Mouse (Mus musculus): Measurements from ENCODE around the gene Gm4969. TPM values are rescaled to one million over a fixed set of nuclear protein-coding genes. Genes with fewer than 3 reads are reported as not detected.

Gm4969 gene
- polyA plus RNA-seq (2015; fragmentation: Nextera tagmentation; extraction: Ambion mirVana): 6.2 and 6.3 TPM in 2 replicates

DNA sequence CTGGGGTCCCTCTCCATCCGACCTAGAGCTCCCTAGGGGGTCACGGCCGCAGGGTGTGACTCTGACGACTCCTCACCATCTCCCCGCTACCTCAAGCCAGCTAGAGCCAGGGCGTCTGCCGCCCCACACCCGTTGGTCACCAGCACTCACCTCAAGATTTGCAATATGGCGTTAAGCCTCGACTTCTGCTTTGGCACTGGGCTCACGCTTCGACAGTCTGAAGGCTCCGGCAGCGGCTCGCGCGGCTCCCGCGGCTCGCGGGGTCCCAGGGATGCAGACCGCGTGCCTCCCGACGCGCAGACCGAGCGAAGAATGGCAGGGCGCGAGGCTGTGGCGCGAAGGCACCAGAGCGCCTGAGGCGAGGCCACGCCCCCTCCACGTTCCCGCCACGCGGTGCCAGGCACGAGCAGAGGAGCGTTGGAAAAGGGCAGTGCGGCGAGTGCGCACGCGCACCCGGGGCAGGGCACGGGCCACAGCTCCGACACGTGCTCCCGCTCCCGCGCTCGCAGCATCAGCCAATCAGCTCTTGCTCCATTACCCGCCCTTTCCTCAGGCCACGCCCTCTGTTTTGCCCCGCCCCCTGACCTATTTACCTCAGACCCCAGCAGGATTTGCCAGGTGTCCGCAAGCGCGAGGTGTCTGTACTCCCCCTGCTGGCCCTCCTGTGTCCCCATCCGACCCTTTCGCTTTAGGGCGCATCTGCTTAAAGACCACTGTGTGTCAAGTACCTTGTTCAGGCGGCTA lies at the start of gene Gm4969:
TSS of gene Gm4969 (minus strand) at position 341 of the 744 bp plus-strand sequence.

DNA sequence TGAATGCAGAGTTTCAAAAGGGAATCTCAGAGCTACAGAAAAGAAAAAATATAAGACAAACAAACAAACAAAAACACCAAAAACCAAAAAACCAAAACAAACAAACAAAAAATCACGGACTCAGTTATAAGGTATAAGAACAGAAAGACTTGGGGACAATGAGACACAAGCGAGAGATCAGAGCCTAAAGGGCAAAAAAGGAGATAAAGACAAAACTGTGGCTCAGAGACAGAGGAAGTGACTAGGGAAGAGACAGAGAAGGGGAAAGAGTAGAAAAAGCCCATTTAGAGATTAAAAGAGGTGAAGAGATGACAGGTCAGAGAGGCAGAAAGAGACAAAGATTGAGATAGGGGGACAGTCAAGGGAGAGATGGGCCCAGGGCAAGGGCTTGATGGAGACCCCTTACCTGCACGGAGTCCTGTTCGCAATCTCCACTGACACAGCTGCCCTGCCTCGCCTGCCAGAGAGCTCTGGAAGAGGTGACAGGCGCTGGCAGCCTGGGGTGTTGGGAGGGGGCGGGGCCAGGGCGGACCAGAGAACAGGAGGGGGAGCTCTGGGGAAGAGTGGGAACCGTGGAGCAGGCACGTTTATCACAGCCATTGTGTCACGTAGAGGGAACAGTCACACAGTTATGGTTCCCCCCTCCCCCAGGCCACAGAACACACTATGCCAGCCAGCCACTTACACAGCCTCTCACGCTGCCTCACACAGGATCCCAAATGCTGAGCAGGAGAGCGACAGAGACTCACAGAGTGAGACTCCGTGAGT lies 47.7 kb upstream of the Gm4969 start, which contains the start of gene Gipr:
TSS of gene Gipr (minus strand) at position 472 of the 768 bp plus-strand sequence.

DNA sequence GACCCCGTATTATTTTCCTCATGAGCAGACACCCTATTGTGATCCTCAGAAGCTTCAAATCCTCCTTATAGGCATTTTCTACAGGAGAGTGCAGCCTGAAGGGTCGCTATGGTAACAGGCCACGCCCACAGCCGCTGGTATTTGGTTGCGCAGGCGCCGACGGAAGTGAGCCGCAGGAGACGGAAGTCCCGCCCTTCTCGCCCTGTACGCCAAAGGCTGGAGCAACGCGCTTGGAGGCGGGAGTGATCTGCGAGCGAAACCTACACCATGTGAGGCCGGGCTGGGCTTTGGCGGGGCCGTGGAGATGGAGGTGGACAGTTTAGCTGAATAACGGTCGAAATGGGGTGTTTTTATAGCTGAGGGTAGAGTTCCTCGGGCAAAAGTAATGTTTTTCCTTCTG lies 31.5 kb upstream of the Gm4969 start, which contains the start of gene Snrpd2:
TSS of gene Snrpd2 (plus strand) at position 97 of the 400 bp plus-strand sequence.

DNA sequence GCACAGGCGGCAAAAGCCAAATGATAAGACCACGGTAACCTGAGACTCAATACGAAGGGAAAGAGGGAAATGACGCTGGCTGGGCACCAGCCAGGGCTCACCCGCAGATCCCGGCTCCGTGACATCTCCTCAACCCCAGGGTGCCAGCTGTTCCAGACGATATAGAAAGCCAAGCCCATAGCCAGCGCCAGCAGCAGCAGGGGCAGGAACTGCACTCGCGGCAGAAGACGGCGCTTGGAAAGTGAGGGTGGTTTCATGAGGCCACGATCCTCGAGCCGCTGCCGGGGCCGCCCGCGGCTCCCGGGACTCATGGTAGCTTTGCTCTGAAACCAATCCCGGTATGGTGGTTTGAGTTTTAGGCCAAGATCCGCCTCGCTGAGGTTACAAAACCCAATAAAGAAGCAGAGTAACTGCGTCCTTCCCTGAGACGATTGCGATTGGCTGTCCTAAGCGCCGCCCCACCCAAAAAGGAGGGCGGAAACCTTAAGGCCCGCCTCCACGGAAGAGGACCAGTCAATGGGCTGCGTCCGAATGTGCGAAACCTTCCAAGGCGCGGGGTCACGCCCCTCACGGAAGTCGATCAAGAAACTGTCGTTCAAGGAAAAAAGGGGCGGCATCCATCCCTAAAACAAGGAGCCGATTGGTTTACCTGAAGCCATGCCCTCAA lies 30.8 kb upstream of the Gm4969 start, which contains the start of gene Qpctl:
TSS of gene Qpctl (minus strand) at position 417 of the 667 bp plus-strand sequence.

DNA sequence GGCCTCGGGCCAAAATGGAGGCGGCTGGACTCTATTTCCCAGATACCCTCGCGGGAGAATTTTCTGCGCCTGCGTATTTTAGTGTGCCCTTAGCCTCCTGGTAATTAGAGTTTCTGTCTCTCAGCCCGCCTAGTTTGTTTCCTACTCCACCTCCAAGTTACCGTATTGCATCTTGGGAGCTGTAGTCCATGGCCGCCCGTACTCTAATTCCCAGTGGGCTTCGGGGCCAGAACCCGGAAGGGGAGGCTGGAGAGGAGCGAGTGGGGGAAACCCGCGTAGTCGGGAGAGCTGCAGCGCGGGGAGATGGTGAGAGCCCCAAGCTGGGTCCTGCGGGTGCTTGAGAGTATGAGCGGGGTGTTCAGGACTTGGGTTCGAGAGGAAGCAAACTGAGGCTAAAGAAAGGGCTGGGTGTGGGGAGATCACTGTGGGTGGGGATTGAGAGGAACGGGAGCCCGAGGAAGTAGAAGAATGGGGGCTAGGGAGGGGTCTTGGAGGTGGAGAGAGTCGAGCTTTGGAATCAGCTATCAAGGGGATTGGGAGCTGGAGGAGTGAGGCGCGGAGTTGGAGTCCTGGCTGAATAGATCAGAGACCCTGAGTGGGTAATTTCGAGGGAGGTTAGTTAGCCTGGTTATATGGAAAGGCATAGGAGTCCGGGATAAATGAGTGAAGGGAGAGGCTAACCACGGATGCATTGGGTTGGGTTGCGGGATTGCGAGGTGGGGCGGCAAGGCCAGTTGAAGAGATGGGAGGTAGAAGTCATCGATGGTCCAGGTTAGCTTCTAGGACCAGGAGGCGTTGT lies 1.7 kb upstream of the Gm4969 start, which contains the start of gene Fbxo46:
TSS of gene Fbxo46 (plus strand) at position 229 of the 799 bp plus-strand sequence.

DNA sequence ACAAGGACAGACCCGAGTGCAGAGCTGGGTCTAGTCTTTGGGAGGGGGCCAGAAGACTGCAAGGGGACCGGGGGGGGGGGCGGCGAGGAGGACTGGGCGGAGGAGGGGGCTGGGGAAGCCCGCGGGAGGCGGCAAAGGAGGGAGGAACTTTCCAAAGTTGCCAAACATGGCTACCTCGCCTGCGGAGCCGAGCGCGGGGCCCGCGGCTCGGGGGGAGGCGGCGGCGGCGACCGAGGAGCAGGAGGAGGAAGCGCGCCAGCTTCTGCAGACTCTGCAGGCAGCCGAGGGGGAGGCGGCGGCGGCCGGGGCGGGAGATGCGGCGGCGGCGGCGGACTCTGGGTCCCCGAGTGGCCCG lies 23.7 kb downstream of the Gm4969 start, which contains the start of gene Six5:
TSS of gene Six5 (plus strand) at position 124 of the 355 bp plus-strand sequence.

DNA sequence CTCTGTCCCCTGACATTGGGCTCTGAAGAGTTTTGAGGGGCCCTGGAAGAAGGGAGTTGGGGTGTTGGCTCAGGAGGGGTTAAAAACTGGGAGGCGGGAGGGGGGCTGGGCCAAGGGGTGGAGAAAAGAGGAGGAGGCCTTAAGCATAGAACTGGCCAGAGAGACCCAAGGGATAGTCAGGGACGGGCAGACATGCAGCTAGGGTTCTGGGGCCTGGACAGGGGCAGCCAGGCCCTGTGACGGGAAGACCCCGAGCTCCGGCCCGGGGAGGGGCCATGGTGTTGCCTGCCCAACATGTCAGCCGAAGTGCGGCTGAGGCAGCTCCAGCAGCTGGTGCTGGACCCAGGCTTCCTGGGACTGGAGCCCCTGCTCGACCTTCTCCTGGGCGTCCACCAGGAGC lies 34.5 kb downstream of the Gm4969 start, which contains the start of gene Dmpk:
TSS of gene Dmpk (plus strand) at position 149 of the 400 bp plus-strand sequence.

DNA sequence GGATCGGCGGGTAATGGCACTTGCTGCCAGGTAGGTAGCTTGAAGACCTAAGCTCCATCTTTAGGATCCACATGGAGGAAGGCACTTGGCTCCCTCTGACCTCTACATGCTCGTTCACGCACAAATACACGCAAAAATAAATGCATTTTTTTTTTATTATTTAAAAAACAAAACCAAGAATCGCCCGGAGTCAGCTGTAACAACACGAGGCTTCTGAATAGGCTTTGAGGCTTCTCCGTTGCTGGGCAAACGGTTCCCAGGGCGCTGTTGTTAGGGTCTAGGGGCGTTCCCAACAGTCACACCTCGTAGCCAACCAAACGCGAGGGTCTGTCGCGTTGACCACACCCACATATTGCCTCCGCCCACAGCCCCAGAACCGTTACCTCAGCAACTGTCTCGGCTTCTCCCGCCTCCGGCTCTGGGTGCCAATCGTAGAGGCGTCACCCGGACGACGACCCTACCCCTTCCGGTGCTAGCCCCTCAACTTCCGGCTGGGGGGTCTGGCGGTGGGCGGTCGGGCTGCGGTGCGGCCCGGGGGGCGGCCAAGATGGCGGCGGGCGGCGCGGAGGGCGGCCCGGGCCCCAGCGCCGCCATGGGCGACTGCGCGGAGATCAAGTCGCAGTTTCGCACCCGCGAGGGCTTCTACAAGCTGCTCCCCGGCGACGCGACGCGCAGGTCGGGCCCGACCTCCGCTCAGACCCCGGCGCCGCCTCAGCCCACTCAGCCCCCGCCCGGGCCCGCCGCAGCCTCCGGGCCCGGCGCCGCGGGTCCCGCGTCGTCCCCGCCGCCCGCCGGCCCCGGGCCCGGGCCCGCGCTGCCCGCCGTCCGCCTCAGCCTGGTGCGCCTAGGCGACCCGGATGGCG lies 42.2 kb downstream of the Gm4969 start, which contains the start of gene Dmwd:
TSS of gene Dmwd (plus strand) at position 505 of the 863 bp plus-strand sequence.

DNA sequence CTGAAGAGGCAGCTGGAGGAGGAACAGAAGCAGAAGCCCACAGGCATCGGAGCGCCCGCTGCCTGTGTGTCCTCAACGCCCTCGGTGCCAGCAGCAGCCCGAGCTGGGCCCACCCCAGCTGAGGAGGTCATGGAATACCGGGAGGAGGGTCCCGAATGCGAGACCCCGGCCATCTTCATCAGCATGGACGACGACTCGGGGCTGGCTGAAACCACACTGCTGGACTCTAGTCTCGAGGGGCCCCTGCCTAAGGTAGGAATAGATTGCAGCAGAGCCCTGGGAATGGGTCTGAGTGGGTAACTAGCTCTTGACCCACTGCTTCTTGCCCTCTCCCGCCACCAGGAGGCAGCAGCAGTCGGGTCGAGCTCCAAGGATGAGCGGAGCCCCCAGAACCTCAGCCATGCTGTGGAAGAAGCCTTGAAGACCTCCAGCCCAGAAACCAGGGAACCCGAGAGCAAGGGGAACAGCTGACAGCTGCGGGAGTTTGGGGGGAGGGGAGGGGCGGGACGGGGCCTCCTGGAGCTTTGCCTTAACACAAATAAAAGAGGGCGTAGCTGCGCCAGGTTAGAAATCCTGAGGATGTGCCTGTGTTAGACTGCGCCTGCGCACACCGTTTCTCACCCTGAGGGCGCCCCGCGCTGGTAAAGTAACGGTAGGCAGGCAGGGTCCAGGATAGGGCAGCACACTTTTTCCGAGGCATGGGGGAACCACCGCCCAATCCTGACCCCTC lies 64.0 kb downstream of the Gm4969 start, which contains the start of gene Rsph6a:
TSS of gene Rsph6a (plus strand) at position 644 of the 730 bp plus-strand sequence.

Small RNAs within 50 kb of the gene (microRNA-seq; reads per million reads assigned to microRNA genes)
- not detected for gene Mir3100

Other genes starting within 250 kb of the Gm4969 start
- 31.9 and 32.6 TPM in 2 replicates for gene Pglyrp1, start 247.0 kb downstream of the Gm4969 start, polyA plus RNA-seq (2015; fragmentation: Nextera tagmentation; extraction: Ambion mirVana)
- 43.1 and 48.7 TPM in 2 replicates for gene Ccdc61, start 208.0 kb downstream of the Gm4969 start, polyA plus RNA-seq (2015; fragmentation: Nextera tagmentation; extraction: Ambion mirVana)
- 9.7 and 10.6 TPM in 2 replicates for gene Nova2, start 192.5 kb downstream of the Gm4969 start, polyA plus RNA-seq (2015; fragmentation: Nextera tagmentation; extraction: Ambion mirVana)
- 0.90 and 1.1 TPM in 2 replicates for gene Nanos2, start 131.0 kb downstream of the Gm4969 start, polyA plus RNA-seq (2015; fragmentation: Nextera tagmentation; extraction: Ambion mirVana)
- 12.1 and 12.5 TPM in 2 replicates for gene Mypop, start 127.1 kb downstream of the Gm4969 start, polyA plus RNA-seq (2015; fragmentation: Nextera tagmentation; extraction: Ambion mirVana)
- 29.7 and 30.6 TPM in 2 replicates for gene Irf2bp1, start 114.3 kb downstream of the Gm4969 start, polyA plus RNA-seq (2015; fragmentation: Nextera tagmentation; extraction: Ambion mirVana)
- gene Foxa3, start 94.8 kb downstream of the Gm4969 start, polyA plus RNA-seq (2015; fragmentation: Nextera tagmentation; extraction: Ambion mirVana): not detected in 2 replicates
- gene Sympk, start 94.0 kb downstream of the Gm4969 start, polyA plus RNA-seq (2015; fragmentation: Nextera tagmentation; extraction: Ambion mirVana): 18.4 and 21.6 TPM in 2 replicates
- gene Rsph6a, start 63.7 kb downstream of the Gm4969 start, polyA plus RNA-seq (2015; fragmentation: Nextera tagmentation; extraction: Ambion mirVana): 0.35 and 0.36 TPM in 2 replicates
- 48.3 and 65.5 TPM in 2 replicates for gene Dmwd, start 42.1 kb downstream of the Gm4969 start, polyA plus RNA-seq (2015; fragmentation: Nextera tagmentation; extraction: Ambion mirVana)
- 7.8 TPM in 2 replicates for gene Dmpk, start 34.5 kb downstream of the Gm4969 start, polyA plus RNA-seq (2015; fragmentation: Nextera tagmentation; extraction: Ambion mirVana)
- 1.9 and 2.0 TPM in 2 replicates for gene Six5, start 23.8 kb downstream of the Gm4969 start, polyA plus RNA-seq (2015; fragmentation: Nextera tagmentation; extraction: Ambion mirVana)
- gene Fbxo46, start 1.5 kb upstream of the Gm4969 start, polyA plus RNA-seq (2015; fragmentation: Nextera tagmentation; extraction: Ambion mirVana): 10.3 and 11.0 TPM in 2 replicates
- gene Qpctl, start 30.9 kb upstream of the Gm4969 start, polyA plus RNA-seq (2015; fragmentation: Nextera tagmentation; extraction: Ambion mirVana): 25.2 and 26.6 TPM in 2 replicates
- gene Snrpd2, start 31.4 kb upstream of the Gm4969 start, polyA plus RNA-seq (2015; fragmentation: Nextera tagmentation; extraction: Ambion mirVana): 115 and 116 TPM in 2 replicates
- gene Gipr, start 47.8 kb upstream of the Gm4969 start, polyA plus RNA-seq (2015; fragmentation: Nextera tagmentation; extraction: Ambion mirVana): 0.84 and 1.1 TPM in 2 replicates
- gene Eml2, start 58.1 kb upstream of the Gm4969 start, polyA plus RNA-seq (2015; fragmentation: Nextera tagmentation; extraction: Ambion mirVana): 26.8 and 28.3 TPM in 2 replicates
- gene Gpr4, start 94.2 kb upstream of the Gm4969 start, polyA plus RNA-seq (2015; fragmentation: Nextera tagmentation; extraction: Ambion mirVana): 5.1 and 5.6 TPM in 2 replicates
- gene Opa3, start 110.0 kb upstream of the Gm4969 start, polyA plus RNA-seq (2015; fragmentation: Nextera tagmentation; extraction: Ambion mirVana): 33.3 and 38.2 TPM in 2 replicates
- 31.8 and 36.1 TPM in 2 replicates for gene Vasp, start 153.4 kb upstream of the Gm4969 start, polyA plus RNA-seq (2015; fragmentation: Nextera tagmentation; extraction: Ambion mirVana)
- 1.1 and 2.7 TPM in 2 replicates for gene Ppm1n, start 161.7 kb upstream of the Gm4969 start, polyA plus RNA-seq (2015; fragmentation: Nextera tagmentation; extraction: Ambion mirVana)
- 119 and 126 TPM in 2 replicates for gene Rtn2, start 164.3 kb upstream of the Gm4969 start, polyA plus RNA-seq (2015; fragmentation: Nextera tagmentation; extraction: Ambion mirVana)
- 0.13 and 0.23 TPM in 2 replicates for gene Fosb, start 191.7 kb upstream of the Gm4969 start, polyA plus RNA-seq (2015; fragmentation: Nextera tagmentation; extraction: Ambion mirVana)
- gene Ercc1, start 226.4 kb upstream of the Gm4969 start, polyA plus RNA-seq (2015; fragmentation: Nextera tagmentation; extraction: Ambion mirVana): 72.6 and 76.5 TPM in 2 replicates
- 19.8 and 23.3 TPM in 2 replicates for gene Cd3eap, start 241.1 kb upstream of the Gm4969 start, polyA plus RNA-seq (2015; fragmentation: Nextera tagmentation; extraction: Ambion mirVana)
- 1.0 and 1.2 TPM in 2 replicates for gene Ppp1r13l, start 241.4 kb upstream of the Gm4969 start, polyA plus RNA-seq (2015; fragmentation: Nextera tagmentation; extraction: Ambion mirVana)

Measured in neural tube, postnatal 0 days (tissue).